Mouse (Mus musculus) kidney, postnatal 36 days (tissue): ENCODE measurements around the gene Lims1.
A peak's percentile ranks its signal among the peaks of the same experiment; 100 is the strongest.

Source experiments
- DNase-seq, 2 experiments: peaks; one replicate each; pipeline ENCODE4 v3.0.0; 2021 to 2022; ENCODE audit warnings: mixed read lengths in 2 of 2

Gene Lims1

GRCm38 (mm10) chr10:58351670-58352069 is 28.4 kb downstream of the Lims1 start:
- DNase-seq = no peak

- no peak for DNase-seq
These were observed 29.1 kb downstream of the Lims1 start for GRCm38 (mm10) chr10:58352364-58352763.

GRCm38 (mm10) chr10:58354561-58354960 is 31.3 kb downstream of the Lims1 start:
- peak in 1 of 2 experiments; percentile 24 for DNase-seq

- DNase-seq = no peak
These were observed 33.2 kb downstream of the Lims1 start for GRCm38 (mm10) chr10:58356460-58356859.

GRCm38 (mm10) chr10:58359123-58359522 is 35.9 kb downstream of the Lims1 start:
- peak; percentile 46 to 69 for DNase-seq

- no peak for DNase-seq
These were observed 36.7 kb downstream of the Lims1 start for GRCm38 (mm10) chr10:58359952-58360351.

GRCm38 (mm10) chr10:58362745-58363144 is 39.5 kb downstream of the Lims1 start:
- DNase-seq = peak in 1 of 2 experiments; percentile 34

GRCm38 (mm10) chr10:58364770-58365515 is 41.7 kb downstream of the Lims1 start:
- DNase-seq = peak in 1 of 2 experiments; percentile 34

- DNase-seq = no peak
These were observed 45.8 kb downstream of the Lims1 start for GRCm38 (mm10) chr10:58368791-58369706.

- no peak for DNase-seq
These were observed 46.4 kb downstream of the Lims1 start for GRCm38 (mm10) chr10:58369707-58370093.

- peak in 1 of 2 experiments; percentile 20 for DNase-seq
These were observed 46.9 kb downstream of the Lims1 start for GRCm38 (mm10) chr10:58370143-58370542.

- DNase-seq = no peak
These were observed 47.3 kb downstream of the Lims1 start for GRCm38 (mm10) chr10:58370559-58370958.

- DNase-seq = peak; percentile 28 to 43
These were observed 48.1 kb downstream of the Lims1 start for GRCm38 (mm10) chr10:58371279-58371842.

GRCm38 (mm10) chr10:58372430-58373030 is 49.3 kb downstream of the Lims1 start:
- no peak for DNase-seq

GRCm38 (mm10) chr10:58373829-58374228 is 50.6 kb downstream of the Lims1 start:
- no peak for DNase-seq

- DNase-seq = peak; percentile 47 to 69
These were observed 54.4 kb downstream of the Lims1 start for GRCm38 (mm10) chr10:58377592-58378197.

- no peak for DNase-seq
These were observed 55.1 kb downstream of the Lims1 start for GRCm38 (mm10) chr10:58378380-58378779.

GRCm38 (mm10) chr10:58379699-58380098 is 56.4 kb downstream of the Lims1 start:
- DNase-seq = no peak

- DNase-seq = no peak
These were observed 58.6 kb downstream of the Lims1 start for GRCm38 (mm10) chr10:58381904-58382303.

GRCm38 (mm10) chr10:58382621-58383101 is 59.4 kb downstream of the Lims1 start:
- DNase-seq = no peak

- no peak for DNase-seq
These were observed 60.0 kb downstream of the Lims1 start for GRCm38 (mm10) chr10:58383282-58383681.

GRCm38 (mm10) chr10:58383761-58384160 is 60.5 kb downstream of the Lims1 start:
- DNase-seq = no peak
